Mouse (Mus musculus): ENCODE results near the gene Itm2b. TPM values are rescaled to one million over a fixed set of nuclear protein-coding genes. Genes with fewer than 3 reads are reported as not detected.

The Itm2b gene
- polyA plus RNA-seq, 1 experiment from 2014 or later: 399 TPM

DNA sequence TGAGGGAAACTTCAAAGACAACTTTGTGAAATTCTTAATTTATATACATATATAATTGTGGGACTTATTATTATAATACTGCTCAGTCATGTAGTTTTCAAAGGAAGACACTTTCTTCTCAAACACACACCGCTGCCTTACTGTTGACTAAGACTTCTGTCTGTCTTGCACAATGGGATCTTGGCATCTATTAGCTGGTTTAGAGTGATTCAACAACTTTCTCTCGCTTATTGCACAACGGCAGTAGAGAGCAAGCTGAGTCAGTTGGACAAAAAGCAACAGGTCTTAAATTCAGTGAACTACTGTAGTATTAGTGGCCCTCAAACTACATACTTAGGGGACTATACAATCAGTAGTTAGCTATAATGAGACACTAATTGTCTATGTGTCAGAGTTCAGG, 25.0 kb upstream of the Itm2b start:
- ATAC-seq: no peak
- Histone ChIP-seq H3K4me1 (no peaks in the 10 kb centered on the region), H3K4me2 (no peak overlapping the region), H3K36me3 (no peaks in the 10 kb centered on the region), H3K27me3 (replicated peaks) (no peaks in the 10 kb centered on the region), H3K9ac (no peak overlapping the region), H3K4me3 (no peak overlapping the region), H3K27ac (no peak overlapping the region), H3K9me3 (replicated peaks) (no peaks in the 10 kb centered on the region)
- 60% methylated on average over 3 of the region's 3 CpGs for WGBS (ENCODE audit: insufficient replicate concordance)

DNA sequence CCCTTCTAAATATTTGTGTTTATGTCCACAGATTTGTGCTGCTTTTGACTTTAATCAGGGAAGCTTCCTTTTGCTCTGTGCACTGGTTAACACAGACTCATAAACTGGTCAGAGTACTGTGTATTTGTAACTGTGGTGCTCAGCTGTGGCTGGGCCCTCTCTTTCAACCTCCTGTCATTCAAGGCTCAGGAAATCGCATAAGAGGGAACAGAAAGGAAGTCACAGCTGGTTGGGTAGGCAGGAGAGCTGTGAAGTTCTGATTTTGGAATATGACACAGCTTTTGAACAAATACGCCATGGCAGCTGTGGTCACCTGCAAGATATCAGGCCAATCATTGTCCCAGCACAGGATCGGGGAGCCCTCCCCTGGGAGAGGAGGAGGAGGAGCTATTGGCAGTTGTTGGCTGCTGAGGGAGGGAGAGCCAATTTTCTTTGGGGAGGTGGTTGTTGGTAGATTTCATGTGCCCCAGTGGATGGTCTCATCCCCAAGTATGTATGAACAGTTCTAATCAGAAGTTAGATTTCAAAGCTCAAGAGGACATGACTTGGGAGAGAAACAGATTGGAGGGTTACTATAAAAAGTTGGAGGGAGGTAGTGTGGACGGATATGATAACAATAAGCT, 23.2 kb upstream of the Itm2b start:
- Histone ChIP-seq H3K27me3 (replicated peaks) (no peaks in the 10 kb centered on the region), H3K27ac (no peak overlapping the region), H3K9ac (no peak overlapping the region), H3K9me3 (replicated peaks) (no peaks in the 10 kb centered on the region), H3K4me1 (peaks cover 5% of the 10 kb centered on the region; the same call in 1 of the 2 replicates), H3K4me3 (no peak overlapping the region), H3K36me3 (no peaks in the 10 kb centered on the region), H3K4me2 (no peak overlapping the region)
- ATAC-seq: no peak
- 39% methylated on average over 4 of the region's 4 CpGs for WGBS (ENCODE audit: insufficient replicate concordance)

DNA sequence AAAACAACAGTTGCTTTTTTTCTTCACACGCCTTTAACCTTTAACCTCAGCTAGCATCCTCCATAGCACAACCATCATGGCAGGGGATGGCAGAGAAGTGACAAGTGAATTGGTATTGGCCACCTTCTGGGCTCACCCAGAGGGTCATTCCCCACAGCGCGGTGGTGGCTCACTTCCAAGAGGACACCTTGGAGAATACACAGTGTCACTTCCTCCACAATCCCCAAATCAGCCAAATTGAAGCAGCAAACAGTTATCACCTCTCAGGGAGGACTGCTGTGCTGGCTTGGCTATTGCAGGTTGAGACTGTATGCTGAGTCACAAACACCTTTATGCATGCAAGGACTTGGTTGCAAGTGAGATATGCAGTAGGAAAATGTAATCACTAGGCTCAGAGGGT, 18.9 kb upstream of the Itm2b start:
- ATAC-seq: no peak
- Histone ChIP-seq H3K4me1 (peaks cover 43% of the 10 kb centered on the region), H3K4me3 (no peak overlapping the region), H3K9ac (no peak overlapping the region), H3K4me2 (no peak overlapping the region), H3K27me3 (replicated peaks) (no peaks in the 10 kb centered on the region), H3K9me3 (replicated peaks) (no peaks in the 10 kb centered on the region), H3K27ac (no peak overlapping the region), H3K36me3 (no peaks in the 10 kb centered on the region)
- 61% methylated on average over 3 of the region's 3 CpGs for WGBS (ENCODE audit: insufficient replicate concordance)

DNA sequence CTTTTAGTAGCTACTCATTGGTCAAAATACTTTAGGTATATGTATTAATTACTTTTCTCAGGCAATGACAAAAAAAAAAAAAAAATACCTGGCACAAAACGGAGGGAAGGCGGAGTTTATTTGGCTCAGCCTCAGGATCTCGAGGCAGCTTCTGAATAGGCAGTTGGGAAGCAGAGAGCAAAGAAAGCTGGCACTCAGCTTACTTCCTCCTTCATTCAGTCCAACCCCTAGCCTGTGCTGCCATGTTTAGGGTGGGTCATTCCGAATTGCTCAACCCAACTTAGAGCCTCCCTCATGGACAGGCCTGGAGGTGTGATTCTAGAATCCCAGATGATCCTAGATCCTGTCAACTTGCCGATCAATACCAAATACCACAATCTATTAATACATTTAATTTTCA, 18.3 kb upstream of the Itm2b start:
- Histone ChIP-seq H3K4me3 (no peak overlapping the region), H3K4me1 (peaks cover 49% of the 10 kb centered on the region), H3K27ac (no peak overlapping the region), H3K9ac (no peak overlapping the region), H3K27me3 (replicated peaks) (no peaks in the 10 kb centered on the region), H3K4me2 (no peak overlapping the region), H3K9me3 (replicated peaks) (no peaks in the 10 kb centered on the region), H3K36me3 (no peaks in the 10 kb centered on the region)
- ATAC-seq: no peak
- 68% methylated on average over 5 of the region's 5 CpGs for WGBS (ENCODE audit: insufficient replicate concordance)

DNA sequence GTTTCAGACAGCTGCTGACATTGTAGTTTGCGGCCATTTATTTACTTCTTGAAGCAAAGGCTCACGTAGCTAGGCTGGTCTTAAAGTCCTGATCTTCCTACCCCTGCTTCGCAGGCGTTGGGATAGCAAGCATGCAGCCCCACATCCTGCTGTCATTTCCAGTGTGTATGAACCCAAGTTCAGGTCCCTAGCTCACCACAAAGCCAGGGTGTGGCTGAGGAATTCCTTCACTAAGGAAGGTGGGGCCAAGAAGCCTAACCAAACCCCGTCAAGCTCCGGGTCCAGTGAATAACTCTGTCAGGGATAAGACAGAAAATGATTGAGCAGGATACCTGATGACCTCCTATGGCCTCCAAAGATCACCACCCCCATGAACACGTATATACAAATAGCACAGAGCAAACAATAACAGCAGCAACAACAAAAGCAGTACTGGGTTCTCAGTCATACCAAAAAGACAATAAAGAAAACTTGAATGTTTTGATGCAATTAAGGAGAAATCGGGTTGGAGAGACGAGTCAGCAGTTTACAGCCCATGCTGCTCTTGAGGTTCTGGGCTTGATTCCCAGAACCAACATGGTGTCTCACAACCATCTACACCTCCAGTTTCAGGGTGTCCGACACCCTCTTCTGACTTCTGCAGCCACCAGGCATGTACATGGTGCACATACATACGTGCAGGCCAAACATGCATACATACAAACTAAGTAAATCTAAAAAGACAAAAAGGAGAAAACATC, 17.4 kb upstream of the Itm2b start:
- whole genome bisulfite sequencing (ENCODE audit: insufficient replicate concordance): 51% methylated on average over 11 of the region's 11 CpGs
- no peak overlapping the region for H3K4me3 ChIP-seq
- H3K4me2 ChIP-seq: 0 out of 2 replicates have a peak overlapping the region, but pooled peaks have one; percentile 1
- H3K36me3 ChIP-seq: no peaks in the 10 kb centered on the region
- H3K27me3 ChIP-seq (replicated peaks): no peaks in the 10 kb centered on the region
- no peak overlapping the region for H3K27ac ChIP-seq
- H3K9me3 ChIP-seq (replicated peaks): no peaks in the 10 kb centered on the region
- peaks cover 58% of the 10 kb centered on the region for H3K4me1 ChIP-seq
- ATAC-seq: no peak
- H3K9ac ChIP-seq: no peak overlapping the region

DNA sequence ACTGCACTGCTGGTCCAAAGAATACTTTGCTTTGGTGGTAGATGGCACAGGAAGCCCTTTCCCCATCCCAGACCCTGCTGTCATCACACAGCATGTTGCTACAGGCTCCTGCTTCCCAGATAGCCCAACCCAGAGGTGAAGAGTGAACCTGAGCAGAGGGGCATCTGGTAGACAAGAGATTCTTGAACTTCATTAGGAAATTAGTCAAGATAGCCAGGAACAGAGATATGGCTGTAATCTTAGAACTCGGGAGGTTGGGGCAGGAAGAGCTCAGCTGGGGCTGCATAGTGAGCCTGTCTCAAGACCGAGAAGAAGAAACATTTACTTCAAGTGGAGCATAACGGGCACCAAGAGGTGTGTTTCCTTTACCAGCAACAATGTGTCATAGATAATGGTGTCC, 16.3 kb upstream of the Itm2b start:
- H3K9me3 ChIP-seq (replicated peaks): no peaks in the 10 kb centered on the region
- 11% methylated on average over 3 of the region's 3 CpGs for WGBS (ENCODE audit: insufficient replicate concordance)
- H3K27me3 ChIP-seq (replicated peaks): no peaks in the 10 kb centered on the region
- no peak for ATAC-seq
- H3K27ac ChIP-seq: peak overlapping the region; percentile 30; the same call in 1 of the 2 replicates
- no peak overlapping the region for H3K9ac ChIP-seq
- H3K36me3 ChIP-seq: no peaks in the 10 kb centered on the region
- peaks cover 65% of the 10 kb centered on the region for H3K4me1 ChIP-seq
- no peak overlapping the region for H3K4me3 ChIP-seq
- no peak overlapping the region for H3K4me2 ChIP-seq

DNA sequence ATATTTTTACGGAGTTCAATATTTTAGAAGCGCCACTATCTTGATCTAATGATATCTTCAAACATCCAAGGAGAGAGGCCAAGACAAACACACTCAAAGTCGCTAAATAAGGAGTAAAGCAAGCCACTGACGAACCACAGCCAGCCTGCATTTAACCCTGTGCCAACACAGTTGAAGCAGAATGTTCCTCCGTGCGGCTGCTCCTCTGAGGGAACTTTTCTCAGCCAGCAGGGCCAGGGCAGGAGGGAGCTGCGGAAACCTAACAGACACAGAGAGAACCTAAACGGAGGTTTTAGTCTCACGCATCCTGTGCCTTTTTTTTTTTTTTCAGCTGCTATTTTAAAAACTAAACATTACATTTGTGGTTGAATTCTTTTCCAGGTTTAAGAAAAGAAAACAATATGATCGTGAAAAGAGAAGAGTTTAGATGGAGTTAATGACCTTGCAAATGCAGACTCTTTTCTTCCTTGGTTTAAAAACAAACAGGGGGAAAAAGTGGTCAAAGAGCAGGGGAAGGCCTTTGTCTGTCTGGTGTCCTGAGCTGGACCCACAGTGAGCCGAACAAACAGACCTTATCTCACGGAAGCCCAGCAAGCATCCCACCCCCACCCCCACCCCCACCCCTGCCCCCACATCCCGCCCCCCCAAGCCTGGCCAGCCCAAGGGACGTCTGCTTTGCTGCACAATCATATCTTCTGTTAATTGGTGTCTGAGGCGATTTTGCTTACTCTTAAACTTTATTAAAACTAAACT, 15.0 kb upstream of the Itm2b start:
- Histone ChIP-seq H3K27me3 (replicated peaks) (no peaks in the 10 kb centered on the region), H3K4me1 (peaks cover 65% of the 10 kb centered on the region), H3K9me3 (replicated peaks) (no peaks in the 10 kb centered on the region), H3K27ac (peak overlapping the region; percentile 74), H3K36me3 (no peaks in the 10 kb centered on the region), H3K4me2 (peak overlapping the region; percentile 24), H3K9ac (no peak overlapping the region), H3K4me3 (no peak overlapping the region)
- no peak; the same call in 1 of the 2 replicates for ATAC-seq
- 14% methylated on average over 15 of the region's 15 CpGs for whole genome bisulfite sequencing (ENCODE audit: insufficient replicate concordance)

DNA sequence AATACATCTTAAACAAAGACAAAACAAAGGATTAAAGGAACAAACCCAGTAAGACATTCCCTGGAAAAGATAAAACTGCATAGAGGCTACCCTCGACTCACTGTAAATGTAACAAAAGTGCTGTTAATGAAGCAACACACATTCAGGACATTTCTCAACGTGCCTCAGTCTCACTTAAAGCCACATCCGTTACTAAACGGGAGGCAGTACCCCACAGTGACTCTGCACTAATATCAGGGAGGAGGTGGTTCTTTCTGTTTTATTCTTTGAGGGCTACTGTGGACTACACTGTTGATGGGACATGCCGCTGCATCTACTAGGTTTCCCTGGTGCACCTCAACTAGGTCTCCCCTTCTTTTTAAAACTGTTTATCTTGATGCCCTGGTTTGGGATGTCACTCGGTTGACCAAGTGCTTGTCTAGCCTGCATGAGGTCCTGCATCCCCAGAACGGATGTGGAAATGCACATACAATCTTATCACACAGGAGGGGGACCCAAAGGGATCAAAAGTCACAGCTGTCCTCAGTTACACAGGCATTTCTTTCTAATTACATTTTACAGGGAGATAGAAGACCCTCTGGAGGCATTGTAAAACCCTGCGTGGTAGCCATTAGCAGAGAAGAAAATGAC, 13.4 kb upstream of the Itm2b start:
- 16% methylated on average over 8 of the region's 8 CpGs for WGBS (ENCODE audit: insufficient replicate concordance)
- Histone ChIP-seq H3K27me3 (replicated peaks) (no peaks in the 10 kb centered on the region), H3K4me1 (peaks cover 60% of the 10 kb centered on the region), H3K4me3 (no peak overlapping the region), H3K9me3 (replicated peaks) (no peaks in the 10 kb centered on the region), H3K27ac (peak overlapping the region; percentile 67), H3K36me3 (no peaks in the 10 kb centered on the region), H3K4me2 (peak overlapping the region; percentile 28; the same call in 1 of the 2 replicates), H3K9ac (no peak overlapping the region)
- peak; percentile 44; the same call in 1 of the 2 replicates for ATAC-seq

DNA sequence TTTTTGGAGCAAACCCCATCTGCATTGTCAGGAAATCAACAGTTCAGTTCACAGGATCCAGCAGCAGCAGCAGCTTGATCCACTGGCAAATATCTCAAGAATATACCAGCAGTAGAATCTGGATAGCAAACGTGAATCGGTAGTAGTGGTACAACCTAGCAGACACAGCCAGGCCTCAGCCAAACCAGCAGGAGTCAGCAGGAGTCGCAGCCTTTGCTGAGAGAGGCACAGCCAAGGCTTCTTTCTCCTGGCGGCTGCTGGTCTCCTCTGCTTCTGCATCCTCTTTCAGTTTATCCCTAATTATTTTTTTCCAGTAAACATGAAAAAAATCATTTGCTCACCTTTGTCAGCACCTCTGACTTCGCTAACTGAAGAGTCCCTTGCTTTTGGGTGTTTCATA, 10.7 kb upstream of the Itm2b start:
- H3K4me1 ChIP-seq: peaks cover 44% of the 10 kb centered on the region
- H3K4me2 ChIP-seq: no peak overlapping the region
- ATAC-seq: no peak
- H3K4me3 ChIP-seq: no peak overlapping the region
- no peaks in the 10 kb centered on the region for H3K36me3 ChIP-seq
- WGBS (ENCODE audit: insufficient replicate concordance): 64% methylated on average over 5 of the region's 5 CpGs
- no peaks in the 10 kb centered on the region for H3K27me3 ChIP-seq (replicated peaks)
- H3K9me3 ChIP-seq (replicated peaks): no peaks in the 10 kb centered on the region
- H3K9ac ChIP-seq: no peak overlapping the region
- H3K27ac ChIP-seq: no peak overlapping the region

DNA sequence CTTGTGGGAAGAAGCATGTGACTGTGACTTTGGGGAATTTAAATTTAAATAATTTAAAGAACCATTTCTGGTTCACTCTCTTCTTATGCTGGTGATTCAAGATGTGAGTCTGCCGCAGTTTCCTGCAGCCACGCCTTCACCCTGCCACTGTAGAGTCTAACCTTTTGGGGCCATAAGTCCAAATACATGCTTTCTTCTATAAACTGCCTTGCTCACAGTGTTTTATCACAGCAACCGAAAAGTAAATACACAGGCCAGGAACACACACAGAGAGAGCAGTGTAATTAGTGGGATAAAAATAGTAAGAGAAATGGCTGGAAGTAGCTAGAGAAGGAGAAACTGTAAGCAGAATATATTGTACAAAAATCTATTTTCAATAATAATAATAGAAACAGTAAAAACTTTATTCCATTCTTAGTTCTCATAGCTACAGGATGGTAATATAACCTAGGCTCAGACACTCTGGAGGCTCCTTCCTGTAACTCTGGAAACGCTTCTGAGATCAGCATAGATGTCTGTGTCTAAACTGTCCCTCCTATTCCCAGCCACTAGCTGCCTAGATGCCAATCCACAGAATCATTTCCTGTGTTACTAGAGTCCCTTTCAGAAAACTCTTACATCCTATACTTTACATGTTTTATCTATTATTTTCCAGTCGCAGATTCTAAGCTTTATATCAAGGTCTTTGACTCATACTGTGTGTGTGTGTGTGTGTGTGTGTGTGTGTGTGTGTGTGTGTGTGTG, 9.3 kb upstream of the Itm2b start:
- no peak overlapping the region for H3K27ac ChIP-seq
- ATAC-seq: no peak

DNA sequence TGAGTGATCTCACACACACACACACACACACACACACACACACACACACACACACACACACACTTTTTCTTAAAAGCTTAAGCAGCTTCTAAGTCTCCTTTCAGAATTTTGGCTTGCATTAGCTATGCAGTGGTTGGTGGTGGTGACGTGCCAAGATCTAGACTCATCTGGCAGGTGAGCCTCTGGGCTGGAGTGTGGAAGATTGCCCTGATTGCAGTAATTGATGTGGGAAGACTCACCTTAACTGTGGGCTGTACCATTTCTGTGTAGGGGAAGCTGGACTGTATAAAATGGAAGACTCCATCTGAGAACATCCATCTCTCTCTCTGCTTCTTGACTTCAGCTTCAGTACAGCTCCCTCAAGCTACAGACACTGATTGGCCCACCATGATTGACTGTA, 6.4 kb upstream of the Itm2b start:
- peaks cover 32% of the 10 kb centered on the region for H3K4me1 ChIP-seq
- no peaks in the 10 kb centered on the region for H3K9me3 ChIP-seq (replicated peaks)
- ATAC-seq: no peak
- WGBS (ENCODE audit: insufficient replicate concordance): 56% methylated on average over 1 of the region's 1 CpGs
- no peak overlapping the region for H3K9ac ChIP-seq
- no peak overlapping the region for H3K27ac ChIP-seq
- no peak overlapping the region for H3K4me3 ChIP-seq
- H3K36me3 ChIP-seq: no peaks in the 10 kb centered on the region
- no peaks in the 10 kb centered on the region for H3K27me3 ChIP-seq (replicated peaks)
- H3K4me2 ChIP-seq: no peak overlapping the region

More for the DNA sequence above, 9.3 kb upstream of the Itm2b start:
- Histone ChIP-seq H3K27me3 (replicated peaks) (no peaks in the 10 kb centered on the region), H3K4me2 (no peak overlapping the region), H3K4me3 (no peak overlapping the region), H3K36me3 (no peaks in the 10 kb centered on the region), H3K4me1 (peaks cover 41% of the 10 kb centered on the region), H3K9me3 (replicated peaks) (no peaks in the 10 kb centered on the region), H3K9ac (no peak overlapping the region)
- 56% methylated on average over 5 of the region's 5 CpGs for WGBS (ENCODE audit: insufficient replicate concordance)

All from liver, embryonic 12.5 days (tissue).